Mouse (Mus musculus) mouse embryonic stem cell (cell line): ENCODE data around the gene Slc45a2.

ENCODE experiments used
- in situ Hi-C, 2 experiments: fragments of 300-500 bp; cut with MboI; formaldehyde crosslinking; loops; 1 replicate in 1 of 2; 3 replicates in 1 of 2; pipeline ENCODE4 v1.14.3; 2019 to 2020; ENCODE audit warnings: low sequenced_read_pairs in 2 of 2, low pct_unique_long_range_greater_than_20kb in 1 of 2, mixed read lengths in 1 of 2; ENCODE audit not compliant: unreplicated experiment in 1 of 2

Slc45a2 gene

GRCm38 (mm10) chr15:11053678-11054439 lies 53.3 kb downstream of the Slc45a2 start:
- in situ Hi-C loops: no loop called here

- in situ Hi-C loops: no loop called here
Observed at GRCm38 (mm10) chr15:11054440-11055080, 54.0 kb downstream of the Slc45a2 start.

GRCm38 (mm10) chr15:11062903-11063302 lies 62.4 kb downstream of the Slc45a2 start:
- in situ Hi-C loops: no loop called here

- in situ Hi-C loops: no loop called here
Observed at GRCm38 (mm10) chr15:11064160-11064557, 63.6 kb downstream of the Slc45a2 start.

GRCm38 (mm10) chr15:11064558-11065411 lies 64.3 kb downstream of the Slc45a2 start, which contains the start of gene Adamts12:
Adamts12 (plus strand) TSS chr15:11064790.
- in situ Hi-C loops: no loop called here

- in situ Hi-C loops: no loop called here
Observed at GRCm38 (mm10) chr15:11065528-11066171, 65.1 kb downstream of the Slc45a2 start.

- in situ Hi-C loops: no loop called here
Observed at GRCm38 (mm10) chr15:11066299-11066698, 65.8 kb downstream of the Slc45a2 start.

- in situ Hi-C loops: no loop called here
Observed at GRCm38 (mm10) chr15:11067891-11068290, 67.4 kb downstream of the Slc45a2 start.

- in situ Hi-C loops: no loop called here
Observed at GRCm38 (mm10) chr15:11075726-11076361, 75.3 kb downstream of the Slc45a2 start.
